Mouse (Mus musculus): ENCODE data around the gene Nadsyn1.

Gene Nadsyn1

DNA sequence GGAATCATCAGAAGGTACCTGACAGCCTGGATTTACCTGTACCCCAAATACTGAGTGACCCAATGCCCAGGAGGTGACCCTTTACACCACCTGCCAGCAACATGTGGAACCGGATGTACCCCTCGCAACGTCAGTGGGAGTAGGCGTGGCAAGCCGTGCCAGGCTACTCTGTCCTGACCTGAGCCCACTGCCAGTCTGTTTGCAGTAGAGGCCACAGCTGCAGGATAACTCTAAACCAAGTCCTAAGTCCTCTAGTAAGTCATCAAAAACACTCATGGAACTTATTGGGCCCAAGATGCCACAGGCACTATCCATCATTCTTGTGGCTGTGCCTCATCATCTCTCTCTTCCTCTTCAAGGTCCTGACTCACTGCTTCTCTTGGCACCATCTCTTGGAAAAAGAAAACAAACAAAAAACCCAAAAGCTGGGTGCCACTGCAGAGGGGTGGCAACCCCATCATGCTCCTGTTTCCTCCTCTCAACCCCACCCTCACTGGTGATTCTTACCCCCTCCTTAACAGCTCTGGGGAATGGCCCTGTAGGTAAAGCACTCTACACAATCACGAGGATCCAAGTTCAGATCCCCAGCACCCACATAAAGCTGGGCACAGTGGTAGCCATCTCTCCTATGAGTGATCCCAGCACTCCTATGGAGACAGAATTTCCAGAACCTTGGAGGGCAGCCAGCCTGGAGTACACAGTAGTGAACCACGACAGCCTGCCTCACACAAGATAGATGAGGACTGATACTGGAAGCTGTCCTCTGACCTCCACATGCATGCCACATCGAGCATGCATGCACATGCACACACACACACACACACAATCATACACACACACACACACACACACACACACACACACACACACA is 21.2 kb downstream of the Nadsyn1 start:
- DNase-seq (ENCODE audit: low spot score in 2 of 2), result no peak

DNA sequence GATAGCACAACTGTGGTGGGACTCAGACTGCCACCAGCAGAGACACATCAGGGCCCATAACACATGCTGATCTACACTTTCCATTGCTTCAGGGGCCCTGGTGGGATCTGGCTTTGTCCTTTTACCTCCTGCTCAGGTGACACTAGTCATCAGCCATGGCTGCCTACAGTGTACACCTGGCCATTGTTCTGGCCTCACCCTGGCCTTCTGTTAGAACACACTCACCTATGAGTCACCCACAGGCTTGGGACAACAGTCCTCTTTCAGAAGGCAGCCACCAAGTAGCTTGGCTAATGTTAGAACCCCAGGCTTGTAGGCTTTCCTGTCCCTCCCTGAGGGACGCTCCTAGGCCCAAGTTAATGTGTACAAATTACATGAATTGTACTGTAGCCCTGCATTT is 21.9 kb downstream of the Nadsyn1 start:
- no peak for DNase-seq (ENCODE audit: low spot score in 2 of 2)

DNA sequence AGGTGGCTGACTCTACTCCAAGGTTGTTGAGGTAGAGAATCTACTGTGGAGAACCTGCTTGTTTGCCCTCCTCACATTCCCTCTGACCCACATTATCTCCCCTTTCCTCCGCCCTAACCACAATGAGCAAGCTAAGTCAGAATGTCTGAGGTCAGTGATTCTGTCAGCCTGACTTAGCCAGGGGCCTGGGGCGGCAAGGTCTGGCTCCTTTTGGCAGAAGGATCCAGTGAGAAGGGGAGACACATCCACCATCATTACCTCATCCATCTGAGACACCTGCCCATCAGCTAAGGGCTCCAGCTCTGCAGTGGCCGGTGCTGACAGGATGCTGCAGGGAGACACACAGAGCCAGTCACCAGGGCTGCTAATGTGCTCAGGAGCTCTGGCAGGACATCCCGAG is 23.9 kb downstream of the Nadsyn1 start:
- no peak for DNase-seq (ENCODE audit: low spot score in 2 of 2)

GRCm38 (mm10) chr7:143793121-143793520 is 29.5 kb downstream of the Nadsyn1 start:
- no peak for DNase-seq (ENCODE audit: low spot score in 2 of 2)

DNA sequence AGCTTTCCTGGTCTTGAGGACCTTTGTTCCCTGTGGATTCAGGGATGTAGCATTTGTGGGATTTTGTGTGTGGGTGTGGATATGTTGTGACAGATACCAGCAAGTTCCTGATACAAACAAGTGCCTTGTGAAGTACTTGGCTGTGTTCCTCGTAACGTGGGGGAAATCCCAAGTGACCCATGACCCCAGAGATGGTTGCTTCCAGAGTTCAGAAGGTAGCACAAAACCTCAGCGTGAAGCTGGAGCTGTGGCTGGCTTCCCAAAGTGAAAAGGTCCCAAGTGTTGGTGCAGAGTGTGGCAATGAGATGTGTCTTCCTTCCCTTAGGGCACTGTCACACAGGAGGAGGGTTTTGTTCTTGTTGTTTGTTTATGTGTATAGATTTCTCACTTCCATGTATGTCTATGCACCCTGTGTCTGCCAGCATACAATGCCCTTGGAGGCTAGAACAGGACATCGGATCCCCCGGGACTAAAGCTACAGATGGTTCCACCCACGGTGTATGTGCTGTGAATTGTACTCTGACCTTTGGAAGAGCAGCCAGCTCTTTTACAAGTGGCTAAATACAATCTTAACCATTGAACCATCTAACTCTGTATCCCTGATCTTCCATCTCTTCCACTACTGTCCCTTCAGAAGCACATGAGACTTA is 30.2 kb downstream of the Nadsyn1 start:
- no peak for DNase-seq (ENCODE audit: low spot score in 2 of 2)

GRCm38 (mm10) chr7:143783996-143784829 is 38.4 kb downstream of the Nadsyn1 start, which contains the start of gene Mrgpre:
Gene Mrgpre (minus strand): TSS chr7:143784500.
- DNase-seq (ENCODE audit: low spot score in 2 of 2), result peak; percentile 51 to 52

DNA sequence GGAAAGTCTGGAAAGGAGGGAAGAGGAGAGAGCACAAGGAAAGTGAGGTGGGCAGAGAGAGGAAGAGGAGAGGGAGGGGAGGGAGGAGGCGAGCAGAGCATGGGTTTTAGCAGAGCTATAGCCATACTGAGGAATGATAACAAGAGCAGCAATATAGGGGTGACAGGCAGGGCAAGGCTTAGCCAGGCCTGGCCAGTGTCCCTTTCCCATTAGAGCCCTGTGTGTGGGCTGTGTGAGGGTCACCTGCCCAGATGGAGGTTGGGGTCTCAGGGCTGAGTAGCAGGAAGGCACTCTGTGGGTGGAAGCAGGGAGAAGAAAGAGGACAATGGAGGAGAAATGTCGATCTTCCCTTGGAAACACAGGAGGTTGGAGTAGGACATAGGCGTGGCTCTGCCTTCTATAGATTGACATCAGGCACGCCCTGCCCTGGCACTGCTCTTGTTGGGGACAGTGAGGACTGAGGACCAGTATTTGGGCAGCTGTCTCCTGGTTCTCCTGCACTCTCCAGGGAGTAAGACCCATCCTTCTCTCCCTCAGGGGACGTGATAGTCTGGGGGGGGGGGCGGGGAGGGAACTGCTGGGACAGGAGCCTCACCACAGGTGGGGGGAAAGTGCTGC is 39.2 kb downstream of the Nadsyn1 start:
- no peak for DNase-seq (ENCODE audit: low spot score in 2 of 2)

- DNase-seq (ENCODE audit: low spot score in 2 of 2), result no peak
Observed at GRCm38 (mm10) chr7:143777375-143777774, 45.3 kb downstream of the Nadsyn1 start.

DNA sequence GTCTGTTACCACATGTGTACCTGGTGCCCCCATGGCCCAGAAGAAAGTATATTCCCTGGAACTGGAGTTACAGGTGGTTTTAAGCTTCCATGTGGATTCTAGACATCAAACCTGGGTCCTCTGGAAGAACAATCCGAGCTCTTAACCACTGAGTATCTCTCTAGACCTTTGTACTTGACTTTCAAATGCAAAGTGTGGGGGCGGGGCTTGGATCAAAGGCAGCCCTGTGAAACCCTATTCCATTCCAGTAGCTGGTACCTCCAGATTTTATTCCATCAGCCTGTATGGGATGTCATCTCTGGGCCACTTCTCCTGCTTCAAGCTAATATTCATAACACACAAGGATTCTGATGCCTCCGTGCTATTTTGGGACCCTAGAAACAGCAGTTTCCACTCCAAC is 46.5 kb downstream of the Nadsyn1 start:
- no peak for DNase-seq (ENCODE audit: low spot score in 2 of 2)

- DNase-seq (ENCODE audit: low spot score in 2 of 2), result no peak
Observed at GRCm38 (mm10) chr7:143769461-143769860, 53.2 kb downstream of the Nadsyn1 start.

- DNase-seq (ENCODE audit: low spot score in 2 of 2), result no peak
Observed at GRCm38 (mm10) chr7:143768267-143768666, 54.4 kb downstream of the Nadsyn1 start.

- no peak for DNase-seq (ENCODE audit: low spot score in 2 of 2)
Observed at GRCm38 (mm10) chr7:143766893-143767292, 55.8 kb downstream of the Nadsyn1 start, which contains the start of gene Mrgprg. Gene Mrgprg (minus strand): TSS chr7:143766993.

DNA sequence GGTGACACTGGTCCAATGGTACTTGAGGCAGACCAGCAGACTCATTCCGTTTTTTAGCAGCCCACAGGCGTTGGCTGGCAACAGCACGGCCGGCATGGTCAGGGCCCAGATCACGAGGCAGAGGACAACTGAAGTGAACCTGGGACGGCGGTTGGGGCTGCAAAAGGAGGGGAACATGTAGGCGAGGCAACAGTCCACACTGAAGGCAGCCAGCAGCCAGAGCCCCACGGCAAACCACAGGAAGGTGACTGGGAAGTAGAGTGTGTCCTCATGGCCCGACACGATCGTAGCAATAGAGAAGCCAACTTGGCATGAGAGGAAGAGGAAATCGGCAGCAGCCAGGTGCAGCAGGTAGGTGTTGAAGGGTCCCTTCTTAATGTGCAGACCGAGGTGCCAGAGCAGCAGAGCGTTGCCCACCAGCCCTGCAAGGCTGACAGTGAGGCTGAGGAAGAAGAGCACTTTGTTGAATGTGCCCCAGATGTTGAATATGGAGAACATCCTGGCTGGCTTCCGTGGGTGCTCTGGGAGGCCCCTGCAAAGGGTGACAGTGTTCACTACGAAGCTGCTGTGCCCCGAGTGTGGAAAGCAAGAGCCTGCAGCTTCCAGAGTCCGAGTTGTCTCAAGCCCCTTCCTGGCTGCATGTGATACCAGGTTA is 57.6 kb downstream of the Nadsyn1 start:
- DNase-seq (ENCODE audit: low spot score in 2 of 2), result no peak

GRCm38 (mm10) chr7:143763794-143764193 is 58.9 kb downstream of the Nadsyn1 start:
- DNase-seq (ENCODE audit: low spot score in 2 of 2), result no peak

DNA sequence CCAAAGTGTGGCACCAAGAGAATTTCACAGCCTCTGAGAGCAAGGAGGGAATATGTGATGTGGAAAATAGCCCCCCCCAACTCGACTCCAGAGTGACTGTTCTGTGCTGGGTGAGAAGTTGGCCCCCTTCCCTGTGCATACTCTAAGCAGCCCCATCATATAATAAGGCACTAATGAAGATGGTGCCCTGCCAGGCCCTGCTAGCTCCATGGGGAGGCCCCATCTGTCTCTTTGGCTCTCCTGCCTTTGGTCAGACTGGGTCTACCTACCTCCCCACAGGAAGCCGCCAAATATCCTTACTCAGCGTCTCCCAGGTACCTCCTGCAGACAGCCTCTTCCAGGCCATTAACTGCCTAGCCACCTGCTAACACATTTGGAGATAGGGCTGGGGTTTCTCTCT is 63.7 kb downstream of the Nadsyn1 start:
- DNase-seq (ENCODE audit: low spot score in 2 of 2), result no peak

GRCm38 (mm10) chr7:143757696-143758095 is 65.0 kb downstream of the Nadsyn1 start:
- no peak for DNase-seq (ENCODE audit: low spot score in 2 of 2)

GRCm38 (mm10) chr7:143757027-143757390 is 65.6 kb downstream of the Nadsyn1 start:
- peak; percentile 61 to 64 for DNase-seq (ENCODE audit: low spot score in 2 of 2)

GRCm38 (mm10) chr7:143756125-143757026 is 66.3 kb downstream of the Nadsyn1 start, which contains the start of gene Osbpl5:
Gene Osbpl5 (minus strand): TSS chr7:143756985.
- DNase-seq (ENCODE audit: low spot score in 2 of 2), result peak; percentile 52 to 67

DNA sequence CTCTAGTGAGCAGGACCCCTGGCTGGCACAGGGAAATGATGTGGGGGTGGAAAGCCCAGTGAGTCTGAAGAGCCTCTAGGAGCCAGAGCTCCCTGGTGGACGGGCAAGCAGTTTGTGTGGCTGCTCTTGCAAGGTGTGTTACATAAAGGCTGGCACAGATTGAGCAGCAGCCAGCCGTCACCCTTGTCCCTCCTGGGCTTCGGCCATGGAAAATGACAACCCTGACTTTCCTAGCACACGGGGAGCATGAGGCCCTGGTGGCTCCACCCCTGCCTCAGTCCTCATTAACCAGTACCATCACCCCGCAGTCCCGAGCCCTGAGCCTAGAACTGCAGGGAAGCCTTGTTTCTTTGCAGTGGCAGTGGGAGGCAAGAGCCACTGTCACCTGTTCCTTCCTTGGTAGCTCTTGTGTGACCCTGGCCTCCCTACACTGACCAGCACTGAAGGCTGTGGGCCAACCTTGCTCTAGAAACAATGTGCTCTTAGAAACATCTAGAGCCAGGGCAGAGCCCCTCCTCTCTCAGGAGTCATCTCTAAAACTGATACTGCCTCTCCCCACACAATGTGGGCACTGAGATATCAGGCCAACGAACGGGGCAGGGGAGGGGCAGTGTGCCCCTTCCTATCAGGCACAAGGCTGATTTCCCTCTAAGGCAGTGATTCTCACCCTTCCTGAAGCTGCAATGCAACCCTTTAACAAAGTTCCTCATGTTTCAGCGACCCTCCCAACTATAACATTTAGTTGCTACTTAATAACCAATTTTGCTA is 67.1 kb downstream of the Nadsyn1 start:
- no peak for DNase-seq (ENCODE audit: low spot score in 2 of 2)
